Mouse (Mus musculus) heart, postnatal 0 days (tissue): ENCODE results near the gene Polq. TPM values are rescaled to one million over a fixed set of nuclear protein-coding genes. Genes with fewer than 3 reads are reported as not detected.
"Not testable (repeated sequence)": the region's sequence is repeated elsewhere in the genome, so short reads cannot be mapped to it uniquely, and the experiment has no call there.

Source experiments
- ATAC-seq: fragments of 200-750 bp; cut with Nextera tagmentation; 2 replicates; pipeline ENCODE4 v1.8.0; 2017; ENCODE audit warnings: low read depth, moderate number of reproducible peaks, moderate library complexity; ENCODE audit not compliant: insufficient read depth
- DNase-seq: peaks from one replicate; pipeline ENCODE4 v3.0.0-alpha.2; 2016; ENCODE audit warnings: low spot score
- H3K27ac ChIP-seq: fragments of 300-500 bp; sonication (generic); 2 replicates; pipeline ENCODE4 v1.5.1; 2014; ENCODE audit warnings: low read depth, mild to moderate bottlenecking
- H3K27me3 ChIP-seq: fragments of 300-500 bp; sonication (generic); 2 replicates; pipeline ENCODE4 v1.6.1; 2014; ENCODE audit warnings: low read length, mixed read lengths; ENCODE audit not compliant: control insufficient read depth, insufficient read depth
- H3K36me3 ChIP-seq: fragments of 300-500 bp; sonication (generic); replicated peaks from 2 replicates; pipeline ENCODE4 v1.6.1; 2014; ENCODE audit warnings: low read length, mixed read lengths; ENCODE audit not compliant: control insufficient read depth, insufficient read depth
- H3K4me1 ChIP-seq: fragments of 300-500 bp; sonication (generic); 2 replicates; pipeline ENCODE4 v1.6.1; 2014; ENCODE audit warnings: antibody characterized with exemption; ENCODE audit not compliant: control insufficient read depth, insufficient read depth
- H3K4me2 ChIP-seq: fragments of 300-500 bp; sonication (generic); 2 replicates; pipeline ENCODE4 v1.6.1; 2014; ENCODE audit warnings: low read depth, mild to moderate bottlenecking, low read length, moderate library complexity
- H3K4me3 ChIP-seq: fragments of 300-500 bp; sonication (generic); 2 replicates; pipeline ENCODE4 v1.5.1; 2014; ENCODE audit warnings: low read depth, low read length
- H3K9ac ChIP-seq: fragments of 300-500 bp; sonication (generic); replicated peaks from 2 replicates; pipeline ENCODE4 v1.6.1; 2014; ENCODE audit warnings: low read depth, low read length, mixed read lengths
- H3K9me3 ChIP-seq: fragments of 300-500 bp; sonication (generic); replicated peaks from 2 replicates; pipeline ENCODE4 v1.6.1; 2016; ENCODE audit warnings: low read length; ENCODE audit not compliant: control insufficient read depth
- CTCF ChIP-seq: IDR thresholded peaks from 2 replicates; pipeline ENCODE4 v1.5.1; 2016; ENCODE audit warnings: antibody characterized with exemption, control low read depth, low read depth
- EP300 ChIP-seq: IDR thresholded peaks from 2 replicates; pipeline ENCODE4 v1.6.1; 2016; ENCODE audit warnings: antibody characterized with exemption, low read depth
- WGBS: fragments of 180-500 bp; shearing (Covaris S2); extraction: QIAGEN DNeasy Blood & Tissue Kit; methylation state at CpG from one replicate; pipeline ENCODE4 v1.1.7; 2014; 5-methylcytosine and 5-hydroxymethylcytosine counted together
- polyA plus RNA-seq: library from polyadenylated mRNA; unstranded; fragments of >200 nt; fragmentation: Nextera tagmentation; extraction: Ambion mirVana; gene quantifications from 2 replicates; pipeline ENCODE4 v1.2.1, GENCODE M21; 2015
- total RNA-seq: library from RNA; depleted of rRNA; stranded (reverse); fragments of >200 nt; gene quantifications from 2 replicates; pipeline ENCODE4 v1.2.3, GENCODE M21; 2014; ENCODE audit warnings: low replicate concordance; rRNA removed

Polq gene
- total and polyA plus RNA-seq, 2 experiments from 2014 or later, result 0.87 to 6.9 TPM

DNA sequence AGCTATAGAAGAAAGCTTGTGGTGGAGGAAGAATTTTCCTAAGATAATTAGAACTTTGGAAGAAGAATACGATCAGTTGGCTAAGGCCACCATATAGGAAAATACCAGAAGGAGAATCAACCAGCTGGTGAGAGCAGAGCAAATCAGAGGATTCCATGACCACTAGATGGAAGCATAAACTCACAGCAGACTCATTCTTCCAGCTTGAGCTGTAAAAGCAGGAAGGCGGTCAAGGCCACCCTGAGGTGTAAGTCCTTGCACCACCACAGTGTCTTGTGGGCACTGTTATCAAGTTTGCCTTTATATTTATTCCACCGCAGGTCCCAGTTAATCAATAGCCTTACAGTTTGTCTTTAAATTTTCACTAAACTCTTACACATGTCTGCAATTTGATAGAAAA, 97.7 kb downstream of the Polq start:
- WGBS, result 12% methylated on average over 3 of the region's 3 CpGs
- Histone ChIP-seq H3K9ac (no peak overlapping the region), H3K4me3 (no peak overlapping the region), H3K27me3 (no peaks in the 10 kb centered on the region), H3K36me3 (no peaks in the 10 kb centered on the region), H3K27ac (no peak overlapping the region), H3K9me3 (no peaks in the 10 kb centered on the region), H3K4me1 (no peaks in the 10 kb centered on the region), H3K4me2 (no peak overlapping the region)
- TF ChIP-seq EP300, result no peak
- TF ChIP-seq CTCF, result peak; percentile 87
- peak; percentile 86 for ATAC-seq
- DNase-seq, result peak; percentile 84

DNA sequence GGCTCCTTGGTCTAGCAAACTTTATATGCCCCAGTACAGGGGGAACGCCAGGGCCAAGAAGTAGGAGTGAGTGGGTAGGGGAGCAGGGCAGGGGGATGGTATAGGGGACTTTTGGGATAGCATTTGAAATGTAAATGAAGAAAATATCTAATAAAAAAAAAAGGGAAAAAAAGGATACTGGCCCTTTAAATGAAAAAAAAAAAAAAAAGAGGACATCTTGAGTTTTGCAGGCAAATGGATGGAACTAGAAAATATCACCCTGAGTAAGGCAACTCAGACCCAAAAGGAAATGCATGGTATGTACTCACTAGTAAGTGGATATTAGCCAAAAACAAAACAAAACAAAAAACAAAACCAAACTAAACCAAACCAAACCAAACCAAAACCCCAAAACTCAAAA, 113.6 kb downstream of the Polq start:
- not testable (repeated sequence) for ATAC-seq, H3K27me3 ChIP-seq, H3K9me3 ChIP-seq, H3K36me3 ChIP-seq, H3K4me1 ChIP-seq, H3K9ac ChIP-seq, H3K4me2 ChIP-seq, DNase-seq, H3K27ac ChIP-seq, H3K4me3 ChIP-seq
- WGBS, result 81% methylated on average over 1 of the region's 1 CpGs

Other genes with a start within 250 kb of the Polq start
- 1.5 and 2.1 TPM in 2 replicates for gene Slc15a2, start 226.8 kb upstream of the Polq start, total RNA-seq
- 0.71 and 2.0 TPM in 2 replicates for gene Slc15a2, start 226.8 kb upstream of the Polq start, polyA plus RNA-seq
- gene Iqcb1, start 183.4 kb upstream of the Polq start, total RNA-seq, result 4.1 and 7.9 TPM in 2 replicates
- gene Iqcb1, start 183.4 kb upstream of the Polq start, polyA plus RNA-seq, result 14.9 TPM in 2 replicates
- gene Eaf2, start 136.8 kb upstream of the Polq start, total RNA-seq, result not detected in 2 replicates
- gene Eaf2, start 136.8 kb upstream of the Polq start, polyA plus RNA-seq, result 0.34 and 0.40 TPM in 2 replicates
- 22.5 and 34.2 TPM in 2 replicates for gene Golgb1, start 136.6 kb upstream of the Polq start, total RNA-seq
- gene Golgb1, start 136.6 kb upstream of the Polq start, polyA plus RNA-seq, result 47.3 and 55.5 TPM in 2 replicates
- gene Hcls1, start 76.8 kb upstream of the Polq start, total RNA-seq, result 2.3 and 3.9 TPM in 2 replicates
- 4.3 and 4.7 TPM in 2 replicates for gene Hcls1, start 76.8 kb upstream of the Polq start, polyA plus RNA-seq
- gene Fbxo40, start 21.3 kb upstream of the Polq start, total RNA-seq, result 64.8 and 86.4 TPM in 2 replicates
- gene Fbxo40, start 21.3 kb upstream of the Polq start, polyA plus RNA-seq, result 16.9 and 19.4 TPM in 2 replicates